9 mouse cellular contexts compared by ENCODE assay signal in genomic region chr16:39302902-39303361, GRCm38 (mm10).
DNase-seq lines count a peak whose midpoint lies in the region; ATAC-seq and TF ChIP-seq lines count a peak whose summit lies in the region.
"Had no signal": no experiment of that assay in that cellular context is flagged by ENCODE, and none has a peak within 500 bp of the region (broad histone marks: within the 10 kb centered on the region; RNA-seq: fewer than 3 reads in every experiment).

No protein-coding gene starts in this region.

- ATAC-seq in kidney, embryonic 16.5 days (ENCODE audit: low FRiP score, low TSS enrichment): peak; percentile 84; the same call in 1 of the 2 replicates
- ATAC-seq in hindbrain, embryonic 16.5 days: peak; percentile 99
- peak; percentile 71 for ATAC-seq in limb, embryonic 13.5 days (ENCODE audit: low FRiP score, low read depth)
- no peak for ATAC-seq in megakaryocyte-erythroid progenitor cell, adult 5-6 weeks (replicated peaks; ENCODE audit: low FRiP score, low TSS enrichment, poor library complexity, severe bottlenecking)

- no peaks in the 10 kb centered on the region for H3K4me1 ChIP-seq in kidney, embryonic 16.5 days (ENCODE audit: insufficient read depth, low read length)
- H3K4me1 ChIP-seq in kidney, adult 2 months (ENCODE audit: control insufficient read depth, insufficient read depth, low read length): no peaks in the 10 kb centered on the region
- H3K4me1 ChIP-seq in hindbrain, embryonic 16.5 days (ENCODE audit: control insufficient read depth, insufficient read depth, low read depth, low read length): peaks cover 7% of the 10 kb centered on the region
- H3K4me1 ChIP-seq in limb, embryonic 13.5 days: peaks cover 11% of the 10 kb centered on the region

- DNase-seq in kidney, adult 2 months: no peak
- DNase-seq in right cerebral cortex, postnatal 36 days (ENCODE audit: low spot score in 2 of 2): peak; percentile 61 to 80
- DNase-seq in thymus, postnatal 14 days: no peak
- no peak for DNase-seq in urinary bladder, postnatal 25 days (ENCODE audit: low spot score)
- DNase-seq: heart, postnatal 36 days had no signal

- H3K36me3 ChIP-seq in kidney, embryonic 16.5 days (ENCODE audit: insufficient read depth, low read length): no peaks in the 10 kb centered on the region
- no peaks in the 10 kb centered on the region for H3K36me3 ChIP-seq in kidney, adult 2 months (ENCODE audit: control insufficient read depth, insufficient read depth, low read length)
- no peaks in the 10 kb centered on the region for H3K36me3 ChIP-seq in hindbrain, embryonic 16.5 days (ENCODE audit: control insufficient read depth, insufficient read depth, low read length)
- no peaks in the 10 kb centered on the region for H3K36me3 ChIP-seq in limb, embryonic 13.5 days

- H3K27me3 ChIP-seq in kidney, embryonic 16.5 days (ENCODE audit: insufficient read depth, low read length): no peaks in the 10 kb centered on the region
- no peaks in the 10 kb centered on the region; the same call in 1 of the 2 replicates for H3K27me3 ChIP-seq in kidney, adult 2 months (replicated peaks; ENCODE audit: control insufficient read depth, insufficient read depth, low read length)
- no peaks in the 10 kb centered on the region for H3K27me3 ChIP-seq in hindbrain, embryonic 16.5 days (replicated peaks; ENCODE audit: control insufficient read depth, insufficient read depth, low read length)
- no peaks in the 10 kb centered on the region for H3K27me3 ChIP-seq in limb, embryonic 13.5 days

- no peaks in the 10 kb centered on the region for H3K9me3 ChIP-seq in kidney, embryonic 16.5 days (ENCODE audit: low read length)
- no peaks in the 10 kb centered on the region for H3K9me3 ChIP-seq in hindbrain, embryonic 16.5 days (ENCODE audit: control insufficient read depth, low read length)
- H3K9me3 ChIP-seq in limb, embryonic 13.5 days: no peaks in the 10 kb centered on the region

- no peak for TF ChIP-seq POLR2A in kidney, adult 2 months (IDR thresholded peaks at IDR 0.05; ENCODE audit: low read depth, low read length)

- no peak overlapping the region for H3K4me2 ChIP-seq in kidney, embryonic 16.5 days (replicated peaks; ENCODE audit: low read depth, low read length)
- no peak overlapping the region; the same call in 1 of the 2 replicates for H3K4me2 ChIP-seq in hindbrain, embryonic 16.5 days (ENCODE audit: low read length)
- H3K4me2 ChIP-seq in limb, embryonic 13.5 days (replicated peaks): no peak overlapping the region

- WGBS in kidney, embryonic 16.5 days: 26% methylated on average over 1 of the region's 1 CpGs
- 43% methylated on average over 1 of the region's 1 CpGs for WGBS in kidney, adult 2 months
- WGBS in hindbrain, embryonic 16.5 days: 0% methylated on average over 1 of the region's 1 CpGs
- 48% methylated on average over 1 of the region's 1 CpGs for WGBS in limb, embryonic 13.5 days

- TF ChIP-seq CTCF in kidney, adult 2 months (conservative IDR thresholded peaks at IDR 0.05; ENCODE audit: insufficient read depth, insufficient read length, low read depth, low read length): no peak

- no peak overlapping the region for H3K27ac ChIP-seq in kidney, embryonic 16.5 days (ENCODE audit: low read length)
- no peak overlapping the region for H3K27ac ChIP-seq in kidney, adult 2 months (ENCODE audit: insufficient read depth, low read depth, low read length)
- peak overlapping the region; percentile 31 for H3K27ac ChIP-seq in hindbrain, embryonic 16.5 days (ENCODE audit: low read depth, low read length)
- no peak overlapping the region for H3K27ac ChIP-seq in limb, embryonic 13.5 days

- no peak overlapping the region for H3K9ac ChIP-seq in kidney, embryonic 16.5 days (replicated peaks; ENCODE audit: low read length)
- H3K9ac ChIP-seq in hindbrain, embryonic 16.5 days (ENCODE audit: low read depth, low read length): no peak overlapping the region
- H3K9ac ChIP-seq in limb, embryonic 13.5 days: no peak overlapping the region

- no peak overlapping the region for H3K4me3 ChIP-seq in kidney, embryonic 16.5 days (ENCODE audit: low read length)
- no peak overlapping the region for H3K4me3 ChIP-seq in kidney, adult 2 months (ENCODE audit: insufficient read depth, low read depth, low read length)
- H3K4me3 ChIP-seq in hindbrain, embryonic 16.5 days (ENCODE audit: low read length): no peak overlapping the region
- no peak overlapping the region for H3K4me3 ChIP-seq in limb, embryonic 13.5 days

Comparison
In these comparisons a context has a peak if more than half of its experiments do, and no peak if none do; other contexts are left out.
1. DNase-seq: peak in right cerebral cortex, postnatal 36 days (2 of 2); none in kidney, adult 2 months (single experiment), thymus, postnatal 14 days (single experiment) and urinary bladder, postnatal 25 days (single experiment).